Mouse (Mus musculus) T-cell, adult 2 months (primary cell): ENCODE data around the gene Tiam1.
A peak's percentile ranks its signal among the peaks of the same experiment; 100 is the strongest.

ENCODE experiments used
- DNase-seq: peaks from one replicate; pipeline ENCODE4 v3.0.0; 2022; ENCODE audit warnings: low spot score

Tiam1 gene

GRCm38 (mm10) chr16:89779705-89780104, 363.9 kb downstream of the Tiam1 start:
- DNase-seq = no peak

DNA sequence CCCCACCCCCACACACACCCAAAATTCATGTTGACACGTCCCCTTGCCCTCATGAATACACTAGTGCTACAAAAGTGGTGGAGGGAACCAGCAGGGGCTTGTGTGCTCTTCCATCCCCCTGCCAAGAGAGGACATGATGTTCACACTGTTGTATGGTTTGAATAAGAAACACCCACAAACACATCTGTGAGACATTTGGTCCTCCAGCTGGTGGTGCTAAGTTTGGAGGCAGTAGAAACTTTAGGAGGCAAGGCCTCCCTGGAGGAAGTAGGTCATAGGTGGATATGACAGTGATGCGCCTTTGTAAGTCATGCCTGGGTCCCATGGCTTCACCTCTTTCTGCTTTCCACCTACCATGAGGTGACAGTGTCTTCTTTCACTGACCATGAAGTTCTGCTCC, 366.1 kb downstream of the Tiam1 start:
- DNase-seq = no peak

DNA sequence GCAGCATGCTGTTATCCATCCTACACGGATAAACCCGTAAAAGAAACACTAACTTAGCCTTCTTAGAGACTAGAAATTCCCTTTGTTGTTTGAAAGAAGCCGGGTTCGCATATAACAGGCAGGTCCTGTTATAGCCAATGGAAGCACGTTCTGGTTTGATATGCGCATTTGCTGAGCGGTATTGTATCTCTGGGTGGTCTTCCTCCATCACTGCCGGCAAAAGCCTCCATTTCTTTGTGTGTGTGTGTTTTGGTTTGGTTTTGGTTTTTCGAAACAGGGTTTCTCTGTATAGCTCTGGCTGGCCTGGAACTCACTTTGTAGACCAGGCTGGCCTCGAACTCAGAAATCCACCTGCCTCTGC, 369.0 kb downstream of the Tiam1 start:
- DNase-seq = no peak

DNA sequence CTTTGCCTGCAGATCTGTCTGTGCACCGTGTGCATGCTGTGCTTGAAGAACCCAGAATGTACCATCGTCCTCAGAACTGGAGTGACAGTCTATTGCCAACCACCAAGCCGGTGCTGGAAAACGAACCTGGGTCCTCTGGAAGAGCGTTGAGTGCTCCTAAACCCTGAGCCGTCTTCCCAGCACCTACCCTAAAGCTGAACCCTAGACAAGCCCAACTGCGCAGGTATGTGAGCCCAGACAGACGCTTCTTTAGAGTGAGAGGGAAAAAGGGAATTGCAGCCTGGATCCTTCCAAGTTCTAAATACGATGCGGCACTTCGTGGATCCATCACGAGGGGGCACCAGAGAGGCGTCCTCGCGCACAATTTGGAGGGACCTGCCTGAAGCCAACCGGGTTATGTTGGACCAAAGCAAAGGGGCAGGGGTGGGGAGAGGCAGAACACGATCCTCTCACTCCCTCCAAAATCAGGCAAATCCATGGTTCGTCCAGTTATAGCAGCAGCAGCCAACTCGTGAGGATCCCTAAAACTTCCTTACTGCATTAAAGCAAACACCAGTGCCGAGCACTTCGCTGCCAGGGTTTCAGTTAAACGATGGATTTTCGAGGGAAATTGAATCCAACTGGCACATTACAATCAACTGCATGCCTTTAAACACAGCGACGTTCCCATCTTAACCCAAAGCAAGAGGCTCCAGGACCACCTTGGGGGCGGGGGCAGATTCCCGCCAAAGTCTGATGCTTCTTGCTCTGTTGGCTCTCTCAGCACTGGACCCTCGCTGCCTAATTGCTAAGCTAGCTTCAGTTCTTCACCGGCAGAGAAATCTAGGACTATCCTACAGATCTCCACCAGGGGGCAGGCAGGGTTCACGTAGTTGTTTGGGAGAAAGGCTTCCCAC, 369.7 kb downstream of the Tiam1 start:
- DNase-seq = peak; percentile 69

DNA sequence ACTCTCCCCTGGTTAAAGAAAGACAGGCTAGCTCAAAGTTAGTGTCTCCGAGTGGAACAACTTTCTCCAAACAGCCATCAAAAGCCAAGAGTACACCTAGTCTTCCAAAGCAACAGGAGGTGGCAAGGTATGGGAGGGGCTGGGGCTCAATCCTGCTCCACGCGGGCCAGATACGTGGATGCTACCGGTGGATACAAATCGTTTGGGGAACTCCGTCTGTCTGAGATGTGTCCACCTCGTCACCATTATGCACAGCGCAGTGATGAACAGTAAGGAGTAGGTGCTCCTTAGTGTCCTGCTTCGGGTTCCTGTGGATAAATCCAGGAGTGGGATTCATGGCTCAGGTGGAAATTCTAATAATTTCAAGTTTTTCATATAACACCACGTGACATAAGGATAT, 377.6 kb downstream of the Tiam1 start:
- DNase-seq = no peak

DNA sequence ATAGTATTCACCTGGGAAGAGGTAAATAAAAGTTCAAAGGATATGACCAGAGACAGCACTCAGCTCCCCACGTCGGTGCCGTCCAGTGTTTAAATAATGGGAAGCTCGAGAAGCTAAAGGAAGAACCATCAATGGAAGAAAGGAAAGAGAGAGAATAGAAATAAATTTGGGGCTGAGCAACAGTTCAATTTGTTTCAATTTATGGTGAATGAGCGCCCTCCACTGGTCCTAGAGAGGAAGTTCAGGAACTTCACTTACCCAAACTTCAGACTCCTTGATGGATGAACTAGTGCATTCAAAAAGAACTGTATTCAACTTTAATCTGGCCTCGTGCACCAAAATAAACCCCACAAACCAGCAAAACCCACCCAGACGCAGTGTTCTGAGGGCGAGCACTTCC, 378.1 kb downstream of the Tiam1 start:
- DNase-seq = no peak

DNA sequence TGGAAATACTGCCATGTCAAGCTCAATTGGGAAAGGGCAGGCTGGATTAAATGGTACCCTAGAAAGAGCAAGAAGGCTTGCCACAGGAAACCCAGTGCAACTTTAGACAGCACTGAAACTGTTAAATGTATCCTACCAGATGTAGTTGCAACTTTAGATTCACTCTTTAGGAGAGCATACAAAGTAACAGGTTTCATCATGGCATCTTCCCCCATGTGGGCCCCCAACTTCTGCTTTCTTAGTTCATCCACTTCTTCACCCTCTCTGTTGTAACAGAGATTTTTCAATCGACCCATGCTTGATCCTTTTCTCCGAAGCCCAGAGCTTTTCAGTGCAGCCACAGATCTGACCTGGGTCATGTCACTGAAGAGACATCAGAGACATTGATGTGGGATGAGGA, 379.8 kb downstream of the Tiam1 start:
- no peak for DNase-seq

- DNase-seq = no peak
These were observed 381.0 kb downstream of the Tiam1 start for GRCm38 (mm10) chr16:89762523-89762922.

GRCm38 (mm10) chr16:89762096-89762495, 381.5 kb downstream of the Tiam1 start:
- no peak for DNase-seq

DNA sequence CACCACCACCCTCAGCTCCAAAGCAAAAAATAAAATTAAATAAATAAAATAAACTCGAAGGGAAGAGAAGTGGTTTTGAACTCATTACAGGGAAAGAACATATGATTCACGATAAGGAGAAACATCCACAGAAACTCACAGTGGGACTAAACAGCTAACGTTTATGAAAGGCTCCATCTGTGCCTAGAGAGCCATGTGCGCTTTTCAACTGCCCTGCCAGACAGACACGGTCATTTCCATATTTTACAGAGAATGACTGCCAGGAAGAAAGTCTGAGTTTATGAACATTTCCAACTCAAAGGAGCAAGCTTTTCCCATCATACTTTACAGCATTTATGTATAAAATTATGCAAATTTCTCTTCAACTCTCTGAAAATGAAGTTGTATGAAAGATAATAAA, 386.2 kb downstream of the Tiam1 start:
- no peak for DNase-seq

DNA sequence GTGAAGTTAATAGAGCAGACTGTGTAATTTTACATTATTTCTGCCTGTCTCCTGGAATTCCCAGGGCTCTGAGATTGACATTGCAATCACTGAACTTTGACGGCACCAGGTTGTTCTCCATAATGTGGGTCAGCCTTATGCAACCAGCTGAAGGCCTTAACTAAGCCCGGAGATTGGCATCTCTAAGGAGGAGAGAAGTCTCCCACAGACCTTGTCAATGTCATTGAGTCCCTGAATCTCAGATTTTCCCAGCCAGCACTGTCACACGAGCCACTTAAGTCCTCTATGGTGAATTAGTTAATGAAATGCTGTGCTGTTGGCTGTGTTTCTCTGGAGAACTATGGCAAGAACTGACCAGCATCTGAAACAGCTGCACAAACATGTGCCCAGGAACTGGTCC, 388.9 kb downstream of the Tiam1 start:
- no peak for DNase-seq

DNA sequence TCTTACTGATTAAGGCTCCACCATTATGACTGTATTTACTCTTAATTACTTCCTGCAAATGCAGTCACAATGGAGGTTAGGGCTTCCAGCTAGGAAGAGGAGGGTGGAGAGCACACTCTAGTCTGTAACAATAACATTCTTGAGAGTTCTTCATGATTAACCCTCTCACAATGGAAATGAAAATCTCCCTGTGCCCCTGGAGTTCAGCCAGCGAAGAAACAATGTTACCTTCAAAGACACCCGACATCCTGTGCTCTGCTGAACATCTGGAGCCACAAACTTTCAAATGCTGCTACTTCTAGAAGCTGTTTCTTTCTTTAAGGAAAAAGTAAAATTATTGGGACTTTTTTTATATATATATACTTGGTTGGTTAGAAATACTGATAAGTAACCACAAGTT, 395.7 kb downstream of the Tiam1 start:
- no peak for DNase-seq

DNA sequence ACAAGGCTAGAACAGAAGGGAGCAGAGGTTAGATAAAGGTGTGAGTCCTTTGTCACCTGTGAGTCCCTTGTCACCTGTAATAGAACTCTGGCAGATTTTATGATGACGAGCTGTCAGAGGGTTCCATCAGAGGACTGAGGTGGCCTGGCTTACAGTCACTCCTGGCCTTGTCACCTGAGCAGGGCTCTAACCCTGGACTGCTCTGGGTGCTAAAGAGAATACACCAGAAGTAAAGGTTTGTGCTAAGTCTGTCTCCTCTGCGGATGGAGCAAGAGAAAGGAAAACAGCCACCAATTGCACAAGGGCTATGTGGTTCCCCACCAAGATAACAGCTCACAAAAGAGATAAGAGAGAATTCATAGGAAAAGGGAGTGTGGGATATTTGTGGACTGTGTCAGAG, 404.0 kb downstream of the Tiam1 start:
- no peak for DNase-seq

GRCm38 (mm10) chr16:89738963-89739362, 404.6 kb downstream of the Tiam1 start:
- DNase-seq = no peak
